Mouse (Mus musculus) skeletal muscle tissue, postnatal 0 days (tissue): ENCODE data around the gene Crb3. TPM values are rescaled to one million over a fixed set of nuclear protein-coding genes. Genes with fewer than 3 reads are reported as not detected.

Source experiments
- polyA plus RNA-seq: library from polyadenylated mRNA; unstranded; fragments of >200 nt; fragmentation: Nextera tagmentation; extraction: Ambion mirVana; gene quantifications from 2 replicates; pipeline ENCODE4 v1.2.1, GENCODE M21; 2015

Crb3 gene
- 0.68 and 1.1 TPM in 2 replicates for polyA plus RNA-seq

DNA sequence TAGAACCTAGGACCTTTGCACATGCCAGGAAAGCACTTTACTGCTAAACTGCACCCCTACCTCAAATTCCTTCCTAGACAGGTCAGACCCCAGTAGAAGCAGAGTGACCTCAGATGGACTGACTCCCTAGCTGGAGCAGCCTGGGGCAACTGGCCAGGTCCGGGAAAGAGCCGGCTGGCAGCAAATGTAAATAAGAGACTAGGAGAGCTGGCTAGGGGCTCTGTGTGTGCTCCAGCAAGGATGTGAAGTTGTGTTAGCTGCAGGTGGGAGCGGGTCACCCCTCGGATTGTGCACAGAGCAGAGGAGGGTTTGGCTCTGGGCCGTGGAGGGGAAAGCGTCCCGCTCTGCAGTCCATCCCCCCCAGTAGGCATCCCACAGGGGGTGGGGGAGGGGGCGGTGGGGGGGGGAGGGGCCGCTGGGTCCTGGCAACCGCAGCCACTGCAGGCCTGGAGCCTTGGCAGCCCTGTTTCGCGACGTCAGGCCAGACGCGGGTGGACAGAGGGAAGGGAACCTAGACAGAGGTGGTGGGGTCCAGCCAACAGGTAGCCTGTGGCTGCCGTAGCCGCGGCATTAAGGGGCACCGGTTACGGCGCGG lies at the start of gene Crb3:
Crb3 (plus strand) TSS at position 215 of the 595 bp plus-strand sequence.

DNA sequence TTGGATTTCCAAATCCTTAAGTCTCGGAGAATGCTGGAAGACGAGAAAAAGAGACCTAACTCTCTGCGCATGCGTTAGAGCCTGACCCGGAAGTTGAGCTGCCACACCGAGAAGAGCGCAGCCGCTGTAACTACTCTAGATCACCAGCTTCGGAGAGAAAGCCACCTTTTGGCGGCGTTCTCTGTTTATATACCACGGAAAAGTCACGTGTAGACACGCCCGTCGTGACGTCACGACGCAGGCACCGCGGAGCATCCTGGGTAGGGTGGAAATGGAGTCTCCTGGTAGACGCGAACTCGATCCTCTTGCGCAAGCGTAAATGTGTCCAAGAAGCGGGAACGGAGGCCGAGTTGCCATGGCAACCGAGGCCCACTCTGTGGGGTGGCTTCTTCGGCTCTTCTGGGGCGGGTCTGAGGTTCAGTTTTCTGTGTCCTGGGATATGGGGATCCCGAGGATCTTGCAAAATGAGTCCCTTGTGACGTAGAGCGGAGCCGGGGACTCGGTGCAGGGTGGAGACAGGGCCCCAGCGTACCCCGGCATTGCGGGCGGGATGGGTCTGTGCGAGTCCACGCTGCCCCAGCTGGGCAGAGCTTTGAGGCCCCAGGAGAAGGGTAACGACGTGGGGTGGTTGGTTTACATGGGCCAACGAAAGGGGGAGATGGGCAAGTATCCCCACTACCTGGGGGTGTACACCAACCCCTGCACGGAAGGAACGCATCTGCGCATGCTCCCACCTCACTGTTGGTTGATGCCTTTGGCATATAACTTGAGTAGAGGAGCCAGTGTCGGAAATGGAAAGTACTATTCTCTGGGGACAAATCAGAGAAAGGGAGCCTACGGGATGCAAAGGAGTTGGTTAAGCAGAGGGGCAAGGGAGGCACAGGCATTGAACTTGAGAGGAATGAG lies 47.4 kb upstream of the Crb3 start, which contains the start of the genes Gtf2f1 and Gm17949:
Gtf2f1 (minus strand) TSS at position 53 of the 906 bp plus-strand sequence.
Gm17949 (plus strand) TSS at position 234 of the 906 bp plus-strand sequence.

DNA sequence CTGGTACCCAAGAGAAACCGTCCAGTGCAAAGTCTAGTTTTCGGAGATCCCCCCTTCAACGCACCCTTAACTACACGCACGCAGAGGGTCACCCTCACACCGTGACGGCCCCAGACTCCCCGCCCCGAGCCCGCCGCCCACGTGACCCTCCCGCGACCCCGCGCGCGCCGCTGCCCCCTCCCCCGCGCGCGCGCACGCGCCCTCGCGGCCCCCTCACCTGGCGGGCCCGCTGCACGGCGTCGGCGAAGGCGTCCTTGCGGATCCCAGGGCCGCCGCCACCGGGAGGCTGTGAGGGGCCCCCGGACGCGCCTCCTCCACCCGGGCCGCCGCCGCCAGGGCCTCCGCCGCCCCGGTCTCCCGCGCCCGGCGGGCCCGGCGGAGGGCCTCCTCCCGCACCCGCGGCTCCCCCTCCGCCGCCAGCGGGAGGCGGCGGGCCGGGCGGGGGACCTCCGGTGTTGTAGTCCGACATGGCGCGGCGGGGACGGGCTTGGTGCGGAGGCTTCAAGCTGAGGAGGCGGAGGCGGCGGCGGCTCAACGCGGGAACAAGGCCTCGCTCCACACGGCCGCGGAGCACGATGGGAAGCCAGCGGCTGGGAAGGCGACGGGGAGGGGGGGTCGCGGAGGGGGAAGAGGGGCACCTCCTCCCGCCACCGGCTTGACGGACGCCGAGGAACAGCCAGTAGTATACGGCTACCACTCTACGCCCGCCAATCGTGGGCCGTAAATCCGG lies 27.8 kb upstream of the Crb3 start, which contains the start of gene Khsrp:
Khsrp (minus strand) TSS at position 592 of the 730 bp plus-strand sequence.

GRCm38 (mm10) chr17:57041554-57041953 lies 17.4 kb upstream of the Crb3 start, which contains the start of gene Slc25a41:
Slc25a41 (minus strand) TSS chr17:57041654.

GRCm38 (mm10) chr17:57059486-57059977 lies 627 bp downstream of the Crb3 start, which contains the start of gene Slc25a23:
Slc25a23 (minus strand) TSS chr17:57059863.

DNA sequence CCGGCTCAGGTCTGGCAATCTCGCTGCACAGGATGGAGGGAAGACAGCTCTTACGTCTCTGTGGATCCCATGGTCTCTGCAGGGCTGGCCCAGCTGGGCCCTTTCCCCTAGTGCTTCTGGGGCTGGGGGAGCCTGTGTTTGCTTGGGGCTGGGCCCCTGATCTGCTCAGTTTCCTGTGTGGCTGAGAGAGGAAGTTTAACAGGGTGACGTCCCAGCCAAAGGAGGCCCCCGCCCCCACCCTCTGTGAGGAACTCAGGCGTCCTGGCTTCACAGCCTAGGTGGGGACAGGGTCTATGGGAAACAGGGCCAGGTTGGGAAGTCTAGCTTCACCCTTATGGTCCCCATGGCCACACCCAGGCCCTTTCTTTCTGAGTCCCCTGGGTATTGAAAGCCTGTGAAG lies 19.4 kb downstream of the Crb3 start, which contains the start of gene Dennd1c:
Dennd1c (minus strand) TSS at position 179 of the 400 bp plus-strand sequence.

GRCm38 (mm10) chr17:57087049-57087832 lies 28.3 kb downstream of the Crb3 start, which contains the start of gene Tubb4a:
Tubb4a (minus strand) TSS chr17:57087782.

DNA sequence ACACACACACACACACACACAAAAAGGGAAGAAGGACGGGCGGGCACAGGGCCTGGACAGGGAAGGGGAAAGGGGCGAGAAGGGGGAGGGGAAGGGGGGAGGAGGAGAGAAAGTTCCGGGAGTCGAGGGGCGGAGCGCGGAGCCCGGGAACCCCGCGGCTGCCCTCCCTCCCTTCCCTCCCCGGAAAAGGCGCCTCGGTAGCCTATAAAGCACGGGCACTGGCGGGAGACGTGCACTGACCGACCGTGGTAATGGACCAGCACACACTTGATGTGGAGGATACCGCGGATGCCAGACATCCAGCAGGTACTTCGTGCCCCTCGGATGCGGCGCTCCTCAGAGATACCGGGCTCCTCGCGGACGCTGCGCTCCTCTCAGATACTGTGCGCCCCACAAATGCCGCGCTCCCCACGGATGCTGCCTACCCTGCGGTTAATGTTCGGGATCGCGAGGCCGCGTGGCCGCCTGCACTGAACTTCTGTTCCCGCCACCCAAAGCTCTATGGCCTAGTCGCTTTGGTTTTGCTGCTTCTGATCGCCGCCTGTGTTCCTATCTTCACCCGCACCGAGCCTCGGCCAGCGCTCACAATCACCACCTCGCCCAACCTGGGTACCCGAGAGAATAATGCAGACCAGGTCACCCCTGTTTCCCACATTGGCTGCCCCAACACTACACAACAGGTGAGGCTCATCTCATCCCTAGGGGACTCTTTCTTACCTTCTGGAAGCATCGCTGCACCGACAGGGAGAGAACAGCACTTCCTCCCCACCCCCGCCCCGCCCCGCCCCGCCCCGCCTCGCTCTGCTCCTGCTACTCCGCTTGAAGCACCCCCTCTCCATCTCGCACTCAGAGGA lies 46.5 kb downstream of the Crb3 start, which contains the start of gene Tnfsf9:
Tnfsf9 (plus strand) TSS at position 145 of the 854 bp plus-strand sequence.

Other genes with a start within 250 kb of the Crb3 start
- gene Rfx2, start 228.1 kb upstream of the Crb3 start, polyA plus RNA-seq: 2.9 and 3.1 TPM in 2 replicates
- not detected in 2 replicates for gene Acsbg2, start 184.7 kb upstream of the Crb3 start, polyA plus RNA-seq
- 0.06 and 0.13 TPM in 2 replicates for gene 1700061G19Rik, start 183.6 kb upstream of the Crb3 start, polyA plus RNA-seq
- 9.3 and 10.1 TPM in 2 replicates for gene Mllt1, start 123.7 kb upstream of the Crb3 start, polyA plus RNA-seq
- 1.7 TPM in 1 of 2 replicates, not detected in the other for gene Acer1, start 77.0 kb upstream of the Crb3 start, polyA plus RNA-seq
- gene Clpp, start 68.8 kb upstream of the Crb3 start, polyA plus RNA-seq: 83.9 and 87.2 TPM in 2 replicates
- gene Alkbh7, start 61.8 kb upstream of the Crb3 start, polyA plus RNA-seq: 45.7 and 47.9 TPM in 2 replicates
- gene Pspn, start 59.1 kb upstream of the Crb3 start, polyA plus RNA-seq: 0.41 and 0.46 TPM in 2 replicates
- gene Gtf2f1, start 47.8 kb upstream of the Crb3 start, polyA plus RNA-seq: 28.6 and 38.6 TPM in 2 replicates
- 0.28 and 0.33 TPM in 2 replicates for gene Gm17949, start 47.6 kb upstream of the Crb3 start, polyA plus RNA-seq
- 13.9 and 15.7 TPM in 2 replicates for gene Khsrp, start 27.6 kb upstream of the Crb3 start, polyA plus RNA-seq
- not detected in 2 replicates for gene Slc25a41, start 17.5 kb upstream of the Crb3 start, polyA plus RNA-seq
- gene Slc25a23, start 758 bp downstream of the Crb3 start, polyA plus RNA-seq: 4.2 and 5.2 TPM in 2 replicates
- gene Dennd1c, start 19.4 kb downstream of the Crb3 start, polyA plus RNA-seq: 0.86 and 2.1 TPM in 2 replicates
- gene Tubb4a, start 28.7 kb downstream of the Crb3 start, polyA plus RNA-seq: 2.0 and 3.6 TPM in 2 replicates
- gene Tnfsf9, start 46.2 kb downstream of the Crb3 start, polyA plus RNA-seq: 1.1 and 1.5 TPM in 2 replicates
- not detected in 2 replicates for gene Cd70, start 90.7 kb downstream of the Crb3 start, polyA plus RNA-seq
- gene Tnfsf14, start 135.1 kb downstream of the Crb3 start, polyA plus RNA-seq: 0.13 TPM in 1 of 2 replicates, not detected in the other
- gene C3, start 169.0 kb downstream of the Crb3 start, polyA plus RNA-seq: 4.3 and 53.1 TPM in 2 replicates
- gene Gpr108, start 189.3 kb downstream of the Crb3 start, polyA plus RNA-seq: 25.9 and 31.3 TPM in 2 replicates
- gene Trip10, start 190.3 kb downstream of the Crb3 start, polyA plus RNA-seq: 41.2 and 47.7 TPM in 2 replicates
- gene Vav1, start 220.0 kb downstream of the Crb3 start, polyA plus RNA-seq: 1.5 and 1.9 TPM in 2 replicates